Mouse (Mus musculus) hindbrain, embryonic 10.5 days (tissue): Measurements from ENCODE around the gene Sh2b3. TPM values are rescaled to one million over a fixed set of nuclear protein-coding genes. Genes with fewer than 3 reads are reported as not detected.

ENCODE experiments used
- DNase-seq: peaks from one replicate; pipeline ENCODE4 v3.0.0-alpha.2; 2017; ENCODE audit warnings: low spot score
- H3K27ac ChIP-seq: fragments of 300-500 bp; sonication (generic); 2 replicates; pipeline ENCODE4 v1.5.1; 2016; ENCODE audit warnings: mild to moderate bottlenecking, moderate library complexity
- H3K27me3 ChIP-seq: fragments of 300-500 bp; sonication (generic); 2 replicates; pipeline ENCODE4 v1.6.1; 2016; ENCODE audit warnings: mild to moderate bottlenecking; ENCODE audit not compliant: poor library complexity, insufficient read depth, severe bottlenecking
- H3K36me3 ChIP-seq: fragments of 300-500 bp; sonication (generic); 2 replicates; pipeline ENCODE4 v1.6.1; 2016; ENCODE audit warnings: mild to moderate bottlenecking, moderate library complexity
- H3K4me1 ChIP-seq: fragments of 300-500 bp; sonication (generic); replicated peaks from 2 replicates; pipeline ENCODE4 v1.6.1; 2016; ENCODE audit warnings: mild to moderate bottlenecking
- H3K4me3 ChIP-seq: fragments of 300-500 bp; sonication (generic); 2 replicates; pipeline ENCODE4 v1.5.1; 2016; ENCODE audit warnings: mild to moderate bottlenecking, moderate library complexity
- H3K9me3 ChIP-seq: fragments of 300-500 bp; sonication (generic); 2 replicates; pipeline ENCODE4 v1.6.1; 2016; ENCODE audit warnings: mild to moderate bottlenecking, moderate library complexity
- WGBS: fragments of 180-500 bp; shearing (Covaris S2); methylation state at CpG from one replicate; pipeline ENCODE4 v1.1.7; 2016; 5-methylcytosine and 5-hydroxymethylcytosine counted together
- polyA plus RNA-seq: library from polyadenylated mRNA; unstranded; fragments of >200 nt; fragmentation: Nextera tagmentation; extraction: Ambion mirVana; gene quantifications from 2 replicates; pipeline ENCODE4 v1.2.1, GENCODE M21; 2016

Sh2b3 gene
- polyA plus RNA-seq, 1 experiment from 2014 or later = 11.1 TPM

- Histone ChIP-seq H3K27ac (peak overlapping the region; percentile 31), H3K4me3 (peak overlapping the region; percentile 59), H3K27me3 (peaks cover 67% of the 10 kb centered on the region), H3K4me1 (peaks cover 45% of the 10 kb centered on the region), H3K36me3 (peaks cover 40% of the 10 kb centered on the region), H3K9me3 (no peaks in the 10 kb centered on the region)
- DNase-seq = peak; percentile 51
- 6% methylated on average over 81 of the region's 82 CpGs for whole genome bisulfite sequencing
Observed at GRCm38 (mm10) chr5:121828491-121829432, 8.7 kb downstream of the Sh2b3 start.

- peak overlapping the region; percentile 59 for H3K4me3 ChIP-seq
- 81% methylated on average over 4 of the region's 4 CpGs for whole genome bisulfite sequencing
- no peak for DNase-seq
- H3K36me3 ChIP-seq = peaks cover 49% of the 10 kb centered on the region
- H3K9me3 ChIP-seq = no peaks in the 10 kb centered on the region
- no peak overlapping the region for H3K27ac ChIP-seq
- peaks cover 61% of the 10 kb centered on the region for H3K27me3 ChIP-seq
- H3K4me1 ChIP-seq = peaks cover 44% of the 10 kb centered on the region
Observed at GRCm38 (mm10) chr5:121827876-121828275, 9.6 kb downstream of the Sh2b3 start.

GRCm38 (mm10) chr5:121825606-121826005, 11.8 kb downstream of the Sh2b3 start:
- WGBS = 93% methylated on average over 3 of the region's 3 CpGs
- Histone ChIP-seq H3K27me3 (peaks cover 42% of the 10 kb centered on the region), H3K9me3 (no peaks in the 10 kb centered on the region), H3K27ac (no peak overlapping the region), H3K36me3 (peaks cover 62% of the 10 kb centered on the region), H3K4me1 (peaks cover 45% of the 10 kb centered on the region), H3K4me3 (no peak overlapping the region)
- DNase-seq = no peak

GRCm38 (mm10) chr5:121824121-121824520, 13.3 kb downstream of the Sh2b3 start:
- Histone ChIP-seq H3K4me1 (peaks cover 39% of the 10 kb centered on the region), H3K4me3 (no peak overlapping the region), H3K9me3 (no peaks in the 10 kb centered on the region), H3K27ac (peak overlapping the region; percentile 78), H3K27me3 (peaks cover 27% of the 10 kb centered on the region), H3K36me3 (peaks cover 77% of the 10 kb centered on the region)
- WGBS = 54% methylated on average over 4 of the region's 4 CpGs
- no peak for DNase-seq

- WGBS = 100% methylated on average over 1 of the region's 1 CpGs
- H3K27ac ChIP-seq = peak overlapping the region; percentile 78; the same call in 1 of the 2 replicates
- H3K4me3 ChIP-seq = no peak overlapping the region
- peaks cover 34% of the 10 kb centered on the region for H3K4me1 ChIP-seq
- no peak for DNase-seq
- H3K9me3 ChIP-seq = no peaks in the 10 kb centered on the region
- peaks cover 23% of the 10 kb centered on the region for H3K27me3 ChIP-seq
- H3K36me3 ChIP-seq = peaks cover 81% of the 10 kb centered on the region
Observed at GRCm38 (mm10) chr5:121823668-121824067, 13.8 kb downstream of the Sh2b3 start.

- Histone ChIP-seq H3K4me1 (peaks cover 27% of the 10 kb centered on the region), H3K27ac (peak overlapping the region; percentile 26; the same call in 1 of the 2 replicates), H3K4me3 (no peak overlapping the region), H3K9me3 (no peaks in the 10 kb centered on the region), H3K27me3 (peaks cover 15% of the 10 kb centered on the region), H3K36me3 (peaks cover 88% of the 10 kb centered on the region)
- WGBS = 79% methylated on average over 7 of the region's 7 CpGs
- DNase-seq = no peak
Observed at GRCm38 (mm10) chr5:121822786-121823505, 14.5 kb downstream of the Sh2b3 start.

GRCm38 (mm10) chr5:121821552-121821951, 15.9 kb downstream of the Sh2b3 start:
- DNase-seq = no peak
- H3K4me1 ChIP-seq = peaks cover 27% of the 10 kb centered on the region
- no peaks in the 10 kb centered on the region for H3K9me3 ChIP-seq
- H3K36me3 ChIP-seq = peaks cover 89% of the 10 kb centered on the region
- H3K4me3 ChIP-seq = no peak overlapping the region
- 78% methylated on average over 5 of the region's 5 CpGs for WGBS
- H3K27ac ChIP-seq = no peak overlapping the region
- H3K27me3 ChIP-seq = peaks cover 1% of the 10 kb centered on the region

- Histone ChIP-seq H3K4me3 (no peak overlapping the region), H3K27ac (no peak overlapping the region), H3K27me3 (no peaks in the 10 kb centered on the region), H3K9me3 (no peaks in the 10 kb centered on the region), H3K4me1 (peaks cover 27% of the 10 kb centered on the region), H3K36me3 (peaks cover 89% of the 10 kb centered on the region)
- 92% methylated on average over 5 of the region's 5 CpGs for WGBS
- DNase-seq = no peak
Observed at GRCm38 (mm10) chr5:121821116-121821515, 16.3 kb downstream of the Sh2b3 start.

- no peak overlapping the region for H3K4me3 ChIP-seq
- no peak overlapping the region for H3K27ac ChIP-seq
- 89% methylated on average over 3 of the region's 3 CpGs for WGBS
- no peak for DNase-seq
- no peaks in the 10 kb centered on the region for H3K9me3 ChIP-seq
- no peaks in the 10 kb centered on the region for H3K27me3 ChIP-seq
- peaks cover 27% of the 10 kb centered on the region for H3K4me1 ChIP-seq
- peaks cover 89% of the 10 kb centered on the region for H3K36me3 ChIP-seq
Observed at GRCm38 (mm10) chr5:121820657-121821056, 16.8 kb downstream of the Sh2b3 start.

- peaks cover 89% of the 10 kb centered on the region for H3K36me3 ChIP-seq
- 86% methylated on average over 2 of the region's 2 CpGs for WGBS
- H3K9me3 ChIP-seq = no peaks in the 10 kb centered on the region
- peaks cover 27% of the 10 kb centered on the region for H3K4me1 ChIP-seq
- no peak for DNase-seq
- H3K27ac ChIP-seq = no peak overlapping the region
- no peaks in the 10 kb centered on the region for H3K27me3 ChIP-seq
- no peak overlapping the region for H3K4me3 ChIP-seq
Observed at GRCm38 (mm10) chr5:121820161-121820560, 17.3 kb downstream of the Sh2b3 start.

GRCm38 (mm10) chr5:121819559-121819958, 17.9 kb downstream of the Sh2b3 start:
- Histone ChIP-seq H3K9me3 (no peaks in the 10 kb centered on the region), H3K4me3 (no peak overlapping the region), H3K27ac (no peak overlapping the region), H3K36me3 (peaks cover 88% of the 10 kb centered on the region), H3K4me1 (peaks cover 22% of the 10 kb centered on the region), H3K27me3 (no peaks in the 10 kb centered on the region)
- 95% methylated on average over 5 of the region's 5 CpGs for WGBS
- no peak for DNase-seq

- Histone ChIP-seq H3K4me3 (no peak overlapping the region), H3K9me3 (no peaks in the 10 kb centered on the region), H3K27ac (no peak overlapping the region), H3K36me3 (peaks cover 88% of the 10 kb centered on the region), H3K4me1 (peaks cover 16% of the 10 kb centered on the region), H3K27me3 (no peaks in the 10 kb centered on the region)
- WGBS = 91% methylated on average over 4 of the region's 4 CpGs
- DNase-seq = no peak
Observed at GRCm38 (mm10) chr5:121818862-121819261, 18.6 kb downstream of the Sh2b3 start.

GRCm38 (mm10) chr5:121818401-121818800, 19.0 kb downstream of the Sh2b3 start:
- peaks cover 88% of the 10 kb centered on the region for H3K36me3 ChIP-seq
- WGBS = 94% methylated on average over 7 of the region's 7 CpGs
- H3K4me1 ChIP-seq = peaks cover 11% of the 10 kb centered on the region
- no peak overlapping the region for H3K4me3 ChIP-seq
- no peak overlapping the region for H3K27ac ChIP-seq
- no peaks in the 10 kb centered on the region for H3K9me3 ChIP-seq
- no peak for DNase-seq
- H3K27me3 ChIP-seq = no peaks in the 10 kb centered on the region
